Mouse (Mus musculus) G1E (cell line): ENCODE measurements around the gene Pkib.

Experiments
- CTCF ChIP-seq: IDR thresholded peaks from 2 replicates; pipeline ENCODE4 v1.5.1; 2012; ENCODE audit warnings: low read depth, low read length, inconsistent platforms, mixed read lengths
- GATA1 ChIP-seq: IDR thresholded peaks from 2 replicates; pipeline ENCODE4 v1.6.1; 2012; ENCODE audit warnings: borderline replicate concordance, low read length, inconsistent platforms, mixed read lengths
- GATA2 ChIP-seq: IDR thresholded peaks from 2 replicates; pipeline ENCODE4 v1.6.1; 2012; ENCODE audit warnings: low read depth, low read length, inconsistent platforms, borderline replicate concordance

GRCm38 (mm10) chr10:57747127-57747526 lies 115.3 kb downstream of the Pkib start:
- TF ChIP-seq CTCF (no peak), GATA2 (no peak), GATA1 (no peak)
